Mouse (Mus musculus) ES-E14 (cell line): ENCODE data around the gene Ebf1. TPM values are rescaled to one million over a fixed set of nuclear protein-coding genes. Genes with fewer than 3 reads are reported as not detected.

Experiments used
- DNase-seq: peaks from one replicate; pipeline ENCODE4 v3.0.0-alpha.2; 2013; ENCODE audit warnings: low read depth, low spot score
- H3K27ac ChIP-seq: 2 replicates; pipeline ENCODE4 v1.5.1; 2012; ENCODE audit warnings: low read depth, mild to moderate bottlenecking, low read length, moderate library complexity, mixed read lengths; ENCODE audit not compliant: poor library complexity, insufficient read depth, severe bottlenecking
- H3K36me3 ChIP-seq: 2 replicates; pipeline ENCODE4 v1.6.1; 2012; ENCODE audit warnings: mild to moderate bottlenecking, low read length, moderate library complexity, mixed read lengths; ENCODE audit not compliant: control insufficient read depth, poor library complexity, insufficient read depth, severe bottlenecking
- H3K4me1 ChIP-seq, 2 experiments: fragments of 150-350 bp in 1 of 2; sonication (generic) in 1 of 2; 2 replicates each; pipeline ENCODE4 v1.6.1; 2012; ENCODE audit warnings: low read length in 2 of 2, mild to moderate bottlenecking in 1 of 2, mixed read lengths in 1 of 2; ENCODE audit not compliant: control insufficient read depth in 2 of 2, insufficient read depth in 2 of 2, poor library complexity in 1 of 2
- H3K4me3 ChIP-seq, 2 experiments: fragments of 150-350 bp in 1 of 2; sonication (generic) in 1 of 2; 2 replicates each; pipeline ENCODE4 v1.5.1; 2012; ENCODE audit warnings: low read length in 2 of 2, low read depth in 1 of 2, mild to moderate bottlenecking in 1 of 2, mixed read lengths in 1 of 2; ENCODE audit not compliant: insufficient read depth in 1 of 2, poor library complexity in 1 of 2, severe bottlenecking in 1 of 2
- H3K9ac ChIP-seq: 2 replicates; pipeline ENCODE4 v1.6.1; 2012; ENCODE audit warnings: low read depth, mild to moderate bottlenecking, low read length, mixed read lengths; ENCODE audit not compliant: poor library complexity, insufficient read depth, severe bottlenecking
- H3K9me3 ChIP-seq: fragments of 150-350 bp; sonication (generic); 2 replicates; pipeline ENCODE4 v1.6.1; 2012; ENCODE audit warnings: low read depth, mild to moderate bottlenecking, low read length; ENCODE audit not compliant: control insufficient read depth, insufficient read depth
- CHD2 ChIP-seq: IDR thresholded peaks from 2 replicates; pipeline ENCODE4 v1.6.1; 2014; ENCODE audit warnings: mild to moderate bottlenecking, low read depth, low read length, inconsistent platforms
- HCFC1 ChIP-seq: IDR thresholded peaks from 2 replicates; pipeline ENCODE4 v1.6.1; 2012; ENCODE audit warnings: low read length, inconsistent platforms, borderline replicate concordance; ENCODE audit not compliant: insufficient read depth
- MAFK ChIP-seq: IDR thresholded peaks from 2 replicates; pipeline ENCODE4 v1.6.1; 2014; ENCODE audit warnings: mild to moderate bottlenecking, low read depth, low read length, inconsistent platforms; ENCODE audit not compliant: insufficient read depth
- ZC3H11A ChIP-seq: IDR thresholded peaks from 2 replicates; pipeline ENCODE4 v1.6.1; 2012; ENCODE audit warnings: low read depth, mild to moderate bottlenecking, inconsistent platforms, low read length, borderline replicate concordance
- ZNF384 ChIP-seq: IDR thresholded peaks from 2 replicates; pipeline ENCODE4 v1.6.1; 2012; ENCODE audit warnings: low read depth, low read length, inconsistent platforms
- in situ Hi-C, 2 experiments: fragments of 600-800 bp; cut with MboI; formaldehyde crosslinking; loops; one replicate each; pipeline ENCODE4 v1.15.1; 2025; ENCODE audit warnings: low sequenced_read_pairs in 2 of 2, inconsistent platforms in 1 of 2; ENCODE audit not compliant: unreplicated experiment in 2 of 2
- total RNA-seq: library from RNA; depleted of rRNA; stranded (reverse); fragments of 300-350 nt; gene quantifications from 2 replicates; pipeline ENCODE4 v1.2.3, GENCODE M21; 2012

The Ebf1 gene
- total RNA-seq, 1 experiment, result 3.2 TPM

- in situ Hi-C loops, result no loop called here
- Histone ChIP-seq H3K9me3 (no peaks in the 10 kb centered on the region), H3K4me1 (no peaks in the 10 kb centered on the region; a peak in 1 of 4 replicates), H3K9ac (no peak overlapping the region), H3K27ac (no peak overlapping the region), H3K4me3 (no peak overlapping the region), H3K36me3 (no peaks in the 10 kb centered on the region)
- TF ChIP-seq MAFK (no peak), HCFC1 (no peak), ZC3H11A (no peak), CHD2 (no peak), ZNF384 (no peak)
- no peak for DNase-seq
Measured at GRCm38 (mm10) chr11:44977921-44978397, 360.8 kb downstream of the Ebf1 start.

- H3K27ac ChIP-seq, result no peak overlapping the region
- no peak for DNase-seq
- H3K36me3 ChIP-seq, result no peaks in the 10 kb centered on the region
- no peaks in the 10 kb centered on the region for H3K9me3 ChIP-seq
- H3K4me1 ChIP-seq, result no peaks in the 10 kb centered on the region; a peak in 1 of 4 replicates
- in situ Hi-C loops, result no loop called here
- TF ChIP-seq ZC3H11A (no peak), HCFC1 (no peak)
- H3K4me3 ChIP-seq, result no peak overlapping the region
- no peak overlapping the region for H3K9ac ChIP-seq
Measured at GRCm38 (mm10) chr11:44979391-44979790, 362.3 kb downstream of the Ebf1 start.

- no peak overlapping the region for H3K9ac ChIP-seq
- TF ChIP-seq HCFC1 (no peak), ZC3H11A (no peak), CHD2 (no peak), ZNF384 (no peak), MAFK (no peak)
- no peaks in the 10 kb centered on the region; a peak in 1 of 4 replicates for H3K4me1 ChIP-seq
- H3K9me3 ChIP-seq, result no peaks in the 10 kb centered on the region
- no peak for DNase-seq
- in situ Hi-C loops, result no loop called here
- no peak overlapping the region for H3K4me3 ChIP-seq
- H3K27ac ChIP-seq, result no peak overlapping the region
- H3K36me3 ChIP-seq, result no peaks in the 10 kb centered on the region
Measured at GRCm38 (mm10) chr11:44982225-44982624, 365.1 kb downstream of the Ebf1 start.

- Histone ChIP-seq H3K27ac (no peak overlapping the region), H3K36me3 (no peaks in the 10 kb centered on the region), H3K9me3 (no peaks in the 10 kb centered on the region), H3K9ac (no peak overlapping the region), H3K4me3 (no peak overlapping the region), H3K4me1 (no peaks in the 10 kb centered on the region; a peak in 1 of 4 replicates)
- in situ Hi-C loops, result no loop called here
- DNase-seq, result no peak
- TF ChIP-seq ZNF384, result no peak
- no peak for TF ChIP-seq MAFK
- TF ChIP-seq ZC3H11A, result no peak
- no peak for TF ChIP-seq CHD2
- no peak for TF ChIP-seq HCFC1
Measured at GRCm38 (mm10) chr11:44983961-44984360, 366.8 kb downstream of the Ebf1 start.

GRCm38 (mm10) chr11:44984381-44984780 is 367.3 kb downstream of the Ebf1 start:
- Histone ChIP-seq H3K4me3 (no peak overlapping the region), H3K9me3 (no peaks in the 10 kb centered on the region), H3K27ac (no peak overlapping the region), H3K9ac (no peak overlapping the region), H3K4me1 (no peaks in the 10 kb centered on the region; a peak in 1 of 4 replicates), H3K36me3 (no peaks in the 10 kb centered on the region)
- DNase-seq, result no peak
- TF ChIP-seq MAFK (no peak), ZNF384 (no peak), HCFC1 (no peak), CHD2 (no peak), ZC3H11A (no peak)
- in situ Hi-C loops, result no loop called here
